Mouse (Mus musculus): ENCODE measurements around the gene Plscr2. TPM values are rescaled to one million over a fixed set of nuclear protein-coding genes. Genes with fewer than 3 reads are reported as not detected.
"Not testable (repeated sequence)": the region's sequence is repeated elsewhere in the genome, so short reads cannot be mapped to it uniquely, and the experiment has no call there.

Plscr2 gene
- total RNA-seq, 2 experiments from 2014 or later = 1.3 TPM

DNA sequence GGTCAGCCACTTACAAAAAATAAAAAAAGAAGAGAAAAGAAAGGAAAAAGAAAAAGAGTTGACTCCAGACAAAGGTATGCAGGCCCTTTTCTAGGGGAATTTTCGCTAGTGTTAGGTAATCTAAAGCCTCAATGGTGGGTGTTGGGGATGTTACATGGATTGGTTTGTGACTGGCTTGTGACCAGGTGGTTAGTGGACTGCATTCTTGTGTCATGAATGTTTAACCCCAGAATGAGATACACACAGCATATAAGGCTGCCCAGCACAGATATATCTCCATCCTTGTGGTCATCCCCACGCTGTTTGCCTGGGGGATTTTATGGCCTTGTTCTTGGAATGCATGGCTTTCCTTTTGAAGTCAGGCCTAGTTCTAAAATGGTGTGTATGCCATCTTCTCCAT is 2.1 kb upstream of the Plscr2 start:
- no peak for DNase-seq (ENCODE audit: low spot score in 2 of 2)

DNA sequence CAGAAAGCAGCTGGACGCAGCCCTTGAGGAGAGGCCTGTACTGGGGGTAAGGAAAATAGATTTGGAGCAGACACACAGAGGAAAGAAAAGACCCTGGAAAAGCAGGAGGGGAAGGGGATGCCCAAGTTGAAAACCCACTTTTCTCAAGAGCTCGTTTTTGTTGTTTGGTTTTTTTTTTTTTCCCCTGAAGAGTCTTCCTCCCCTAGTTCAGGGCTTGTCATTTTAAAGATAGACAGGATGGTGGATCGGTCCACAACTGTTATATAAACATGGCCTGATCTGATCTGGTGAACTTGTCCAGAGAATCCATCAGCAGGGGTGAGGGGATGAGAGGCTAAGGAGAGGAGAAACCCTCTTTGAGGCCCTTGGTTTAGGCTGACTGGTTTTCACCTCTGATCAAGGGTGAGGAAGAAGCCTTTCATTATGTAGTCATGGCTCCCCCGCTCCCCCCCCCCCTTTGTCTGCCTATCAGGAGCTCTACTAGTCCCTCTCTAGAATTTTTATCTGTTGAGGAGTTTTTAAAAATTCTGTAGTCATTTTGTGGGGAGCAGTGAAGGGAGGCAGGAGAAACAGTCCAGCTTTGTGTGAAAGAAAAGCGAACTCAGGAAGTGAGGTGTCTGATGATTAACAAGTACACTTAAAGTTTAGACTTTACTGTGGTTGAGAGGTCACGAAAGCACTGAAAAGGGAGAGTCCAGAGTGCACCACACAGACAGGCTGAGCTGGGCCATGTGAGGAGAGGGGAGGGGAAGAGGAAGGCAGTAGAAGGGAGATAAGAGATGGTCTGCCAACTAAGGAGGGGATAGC is 1.2 kb upstream of the Plscr2 start:
- DNase-seq (ENCODE audit: low spot score in 2 of 2) = no peak

DNA sequence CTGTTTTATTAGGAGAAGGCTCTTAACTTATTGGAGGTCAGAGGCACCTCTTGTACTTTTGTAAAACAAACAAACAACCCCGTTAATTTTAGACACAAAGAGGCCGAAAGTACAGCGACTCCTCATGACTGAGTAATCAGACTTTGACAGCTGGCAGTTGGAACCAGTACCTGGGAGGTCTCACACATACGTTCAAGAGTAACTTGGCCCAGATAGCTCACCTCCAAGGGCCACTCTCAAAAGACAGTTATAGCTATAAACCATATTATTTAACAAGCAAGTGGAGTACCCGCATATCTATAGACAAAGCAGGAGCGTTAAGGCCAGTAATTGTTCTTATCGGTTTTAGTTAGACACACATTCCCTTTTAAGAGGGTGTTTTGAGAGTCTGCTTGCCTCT is 958 bp downstream of the Plscr2 start:
- no peak for DNase-seq (ENCODE audit: low spot score in 2 of 2)

DNA sequence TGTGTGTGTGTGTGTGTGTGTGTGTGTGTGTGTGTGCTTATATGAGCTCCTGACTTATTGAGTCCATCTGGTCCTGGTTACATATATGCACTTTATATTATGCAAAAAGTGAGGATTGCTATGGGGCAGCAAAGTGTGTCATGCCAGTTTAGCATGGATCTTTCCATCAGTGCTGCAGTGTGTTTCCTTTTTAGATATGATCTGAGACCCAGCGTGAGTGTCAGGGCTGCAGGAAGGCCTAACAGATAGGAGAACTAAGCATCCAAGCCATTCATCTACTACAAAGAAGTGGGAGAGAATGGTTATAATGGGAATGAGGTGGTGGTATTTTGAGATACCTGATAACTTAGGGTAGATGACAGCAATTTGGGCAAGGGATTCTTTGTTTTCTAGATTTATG is 4.6 kb downstream of the Plscr2 start:
- no peak for DNase-seq (ENCODE audit: low spot score in 2 of 2)

DNA sequence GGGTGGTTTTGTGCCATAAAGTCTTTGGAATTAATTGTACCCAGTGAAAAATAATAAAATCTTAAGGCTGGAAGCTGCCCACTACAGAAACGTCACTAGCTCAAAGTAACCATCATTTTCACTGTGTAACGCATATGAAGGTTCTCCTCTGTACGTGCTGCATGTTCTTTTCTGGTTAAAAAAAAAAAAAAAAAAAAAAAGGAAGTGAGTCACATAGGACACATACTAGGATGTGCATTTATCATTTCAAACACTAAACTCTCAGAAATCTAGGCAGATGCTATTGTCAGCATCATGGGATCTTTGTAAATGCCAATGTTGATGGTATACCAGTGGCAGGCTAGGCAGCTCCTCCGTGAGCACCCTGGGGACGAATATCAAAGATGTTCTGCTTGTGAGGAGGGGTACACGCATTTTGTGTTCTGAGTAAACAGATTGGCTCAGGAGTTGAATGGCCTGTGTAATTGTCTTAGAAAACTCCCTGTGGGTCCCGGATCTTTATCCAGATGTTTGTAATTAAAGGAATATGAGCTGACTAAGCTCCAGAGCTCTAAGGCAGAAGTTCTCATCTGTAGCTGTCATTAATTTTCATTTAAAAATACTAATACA is 7.3 kb downstream of the Plscr2 start:
- no peak for DNase-seq (ENCODE audit: low spot score in 2 of 2)

DNA sequence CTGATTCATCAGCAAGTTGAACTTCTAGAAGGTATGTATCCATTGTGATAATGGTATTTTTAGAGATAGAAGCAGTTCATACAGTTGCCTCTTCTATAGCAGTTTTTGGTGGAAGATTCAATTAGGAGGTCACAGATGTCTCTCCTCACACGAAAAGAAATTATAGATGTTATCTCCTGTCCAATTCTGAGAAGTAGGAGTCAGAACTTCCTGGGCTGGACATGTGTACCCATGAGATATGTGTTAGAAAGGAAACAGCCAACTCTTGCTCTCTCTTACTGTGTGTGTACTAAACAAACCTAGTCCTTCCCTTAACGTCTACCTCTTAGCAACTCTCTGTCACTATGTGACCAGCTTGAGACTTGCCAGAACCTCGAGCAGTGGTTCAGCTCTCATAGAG is 14.3 kb downstream of the Plscr2 start:
- DNase-seq (ENCODE audit: low spot score in 2 of 2) = no peak

DNA sequence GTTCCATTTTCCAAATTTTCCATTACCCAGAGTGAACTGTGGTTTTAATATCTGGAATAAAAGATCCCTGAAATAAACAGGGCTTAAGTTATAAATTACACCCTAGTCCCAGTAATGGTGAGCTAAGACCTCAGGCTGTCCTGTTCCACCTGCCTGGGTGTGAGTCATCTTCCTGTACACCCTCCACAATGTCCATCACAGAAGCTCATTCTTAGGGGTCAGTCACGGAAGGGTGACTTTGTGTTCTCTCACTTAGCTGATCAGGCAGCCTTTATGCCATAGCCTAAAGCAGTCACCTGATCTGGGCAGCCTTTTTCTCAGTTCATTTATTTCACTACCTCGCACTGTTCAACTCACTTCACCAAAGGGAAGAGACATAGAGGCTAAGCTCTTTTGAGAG is 16.8 kb downstream of the Plscr2 start:
- DNase-seq (ENCODE audit: low spot score in 2 of 2) = no peak

DNA sequence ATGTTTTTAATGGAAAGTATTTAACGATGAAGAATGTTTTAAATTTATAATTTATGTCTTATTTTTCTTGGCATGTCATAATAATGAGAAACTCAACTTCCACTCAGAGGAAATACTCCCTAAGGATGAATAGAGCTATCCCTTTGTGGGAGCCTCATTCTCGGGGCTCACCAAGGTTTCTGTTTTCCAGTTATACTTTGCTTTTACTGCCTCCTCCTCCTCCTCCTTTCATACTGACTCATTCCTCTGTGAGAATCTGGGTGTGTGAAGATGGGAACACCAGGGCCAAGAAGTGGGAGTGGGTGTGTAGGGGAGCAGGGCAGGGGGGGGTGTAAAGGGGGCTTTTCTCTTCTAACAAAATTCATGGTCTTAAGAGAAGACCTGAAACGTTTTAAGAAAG is 17.5 kb downstream of the Plscr2 start:
- no peak for DNase-seq (ENCODE audit: low spot score in 2 of 2)

DNA sequence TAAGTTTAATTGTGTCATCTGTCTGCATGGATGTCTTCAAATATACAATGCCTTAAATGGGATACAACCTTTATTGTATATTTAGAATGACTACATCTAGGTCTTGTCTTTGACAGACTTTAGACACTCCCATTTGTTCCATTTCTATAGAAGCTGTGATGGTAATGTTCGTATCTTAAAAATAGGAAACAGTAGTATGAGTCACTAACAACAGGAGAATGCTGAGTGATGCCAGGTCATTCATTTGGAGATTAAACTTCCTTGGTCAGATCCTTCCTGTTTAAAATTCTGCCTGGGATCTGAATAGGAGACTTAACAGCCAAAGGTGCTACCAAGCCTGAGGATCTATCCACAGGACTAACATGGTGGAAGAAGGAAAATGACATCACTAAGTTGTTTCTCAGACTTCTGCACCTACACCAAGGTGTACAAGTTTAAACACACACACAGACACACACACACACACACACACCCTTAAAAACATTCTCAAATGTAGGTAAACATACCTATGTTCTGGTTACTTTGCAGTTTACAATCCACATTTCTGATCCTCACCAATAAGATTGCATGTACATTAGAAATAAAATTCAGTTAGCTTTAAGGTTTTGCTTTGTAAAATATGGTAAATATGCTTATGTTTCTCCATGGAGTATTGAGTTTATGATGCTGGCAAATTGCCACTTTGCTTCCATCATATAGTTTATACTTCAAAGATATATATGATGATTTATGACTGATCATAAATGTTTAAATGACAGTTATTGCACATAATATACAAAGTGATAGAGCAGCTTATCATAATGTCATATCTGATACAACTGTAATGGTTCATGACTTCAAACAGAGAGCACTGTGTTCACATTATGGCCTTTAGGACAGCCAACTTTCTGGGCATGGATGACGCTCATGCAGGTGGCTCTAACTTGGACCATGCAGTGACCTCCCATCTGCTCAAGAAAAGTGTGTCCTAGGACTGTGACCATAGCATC is 18.5 kb downstream of the Plscr2 start:
- DNase-seq (ENCODE audit: low spot score in 2 of 2) = no peak

DNA sequence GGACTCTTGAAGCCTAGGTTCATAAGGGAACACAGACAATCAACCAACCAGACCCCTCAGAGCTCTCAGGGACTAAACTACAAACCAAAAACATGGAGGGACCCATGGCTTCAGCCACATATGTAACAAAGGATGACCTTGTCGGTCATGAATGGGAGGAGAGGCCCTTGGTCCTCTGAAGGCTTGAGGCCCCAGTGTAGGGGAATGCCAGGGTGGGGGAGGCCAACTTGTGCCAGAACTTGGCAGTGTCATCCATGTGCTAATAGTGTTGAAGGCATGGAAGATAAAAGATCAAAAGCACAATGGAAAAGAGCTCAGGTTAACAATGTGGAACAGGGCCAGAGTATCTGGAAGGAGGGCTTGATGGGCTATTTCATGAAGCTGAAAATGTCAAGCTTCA is 22.9 kb downstream of the Plscr2 start:
- no peak for DNase-seq (ENCODE audit: low spot score in 2 of 2)

DNA sequence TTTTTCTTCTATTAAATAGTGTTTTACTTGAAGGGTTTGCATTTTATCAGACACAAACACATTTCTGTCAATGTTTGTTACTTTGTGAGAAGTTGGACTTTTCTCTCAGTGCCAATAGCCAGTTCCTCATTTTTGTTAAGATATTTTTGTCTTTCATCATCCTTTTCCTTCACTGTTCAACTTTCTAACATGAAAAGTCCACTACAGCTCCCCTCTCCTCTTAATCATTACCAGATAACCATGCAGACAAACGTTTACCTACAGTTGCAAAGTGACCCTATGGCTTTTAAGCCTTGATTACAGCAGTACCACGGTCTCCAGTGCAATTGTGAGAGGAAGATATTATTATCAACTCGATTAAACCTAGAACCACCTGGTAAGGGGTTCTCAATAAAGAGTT is 25.8 kb downstream of the Plscr2 start:
- no peak for DNase-seq (ENCODE audit: low spot score in 2 of 2)

DNA sequence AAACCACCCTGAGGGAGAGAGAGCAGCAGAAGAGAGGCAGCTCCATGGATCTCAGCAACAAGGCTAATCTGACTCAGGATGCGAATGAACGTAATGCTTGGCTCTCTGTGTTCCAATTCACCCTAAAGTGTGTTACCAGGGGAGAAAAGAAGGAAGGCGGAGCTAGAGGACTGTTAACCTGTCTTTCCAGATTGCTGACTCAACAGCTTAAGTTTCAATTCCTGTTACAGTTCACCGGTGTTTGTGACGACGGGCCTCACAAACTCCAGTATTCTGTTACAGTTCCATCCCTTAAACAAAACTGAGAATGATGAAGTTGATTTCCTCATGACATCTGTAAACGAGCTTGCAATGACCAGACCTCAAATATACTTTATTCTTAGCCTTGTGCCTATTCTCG is 29.7 kb downstream of the Plscr2 start:
- DNase-seq (ENCODE audit: low spot score in 2 of 2) = no peak

DNA sequence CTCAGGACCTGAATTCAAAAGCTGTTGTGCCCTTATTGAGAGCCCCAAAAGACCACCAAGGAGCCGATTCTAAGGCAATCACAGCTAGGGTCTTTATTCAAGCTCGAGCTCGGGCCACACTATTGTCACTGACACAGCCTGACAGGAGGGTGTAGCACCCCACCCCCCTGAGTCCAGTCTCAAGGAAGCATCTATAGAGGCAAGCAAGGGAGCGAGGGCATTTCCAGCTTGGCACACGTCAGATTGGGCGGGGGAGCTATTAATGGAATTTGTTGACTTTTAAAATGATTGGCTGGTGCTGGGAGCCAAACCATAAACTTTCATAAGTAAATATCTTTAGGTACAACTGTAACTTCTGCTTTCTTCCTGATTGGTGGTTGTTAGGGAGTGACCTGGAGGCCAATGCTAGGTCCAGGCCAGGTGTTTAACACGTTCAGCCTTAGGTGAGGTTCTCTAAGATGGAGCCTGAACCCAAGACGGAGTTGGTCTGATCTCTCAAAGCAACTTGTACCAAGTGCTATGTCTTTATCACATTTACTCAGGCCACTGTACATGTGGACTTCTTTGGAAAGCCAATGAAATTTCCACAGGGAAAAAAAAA is 30.3 kb downstream of the Plscr2 start:
- DNase-seq (ENCODE audit: low spot score in 2 of 2) = no peak

DNA sequence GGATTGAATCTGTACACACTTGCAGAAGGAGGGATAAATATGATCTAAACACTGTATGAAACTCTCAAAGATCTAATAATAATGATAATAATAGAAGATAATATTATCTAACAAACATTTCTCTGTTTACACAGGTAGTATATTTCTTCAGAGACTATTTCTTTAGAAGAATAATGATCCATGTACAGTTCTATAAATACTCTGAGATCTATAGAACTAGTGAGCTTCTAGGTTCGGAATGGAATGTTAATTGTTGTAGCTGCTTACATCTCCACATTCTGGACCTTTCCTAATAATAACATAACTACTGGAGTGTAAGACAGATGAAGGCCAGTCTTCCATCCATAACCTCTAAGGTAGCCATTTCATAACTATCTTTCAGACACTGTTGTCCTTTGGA is 33.7 kb downstream of the Plscr2 start, which contains the start of gene 1700057G04Rik:
1700057G04Rik (plus strand) TSS at position 301 of the 400 bp plus-strand sequence.
- DNase-seq (ENCODE audit: low spot score in 2 of 2) = no peak

DNA sequence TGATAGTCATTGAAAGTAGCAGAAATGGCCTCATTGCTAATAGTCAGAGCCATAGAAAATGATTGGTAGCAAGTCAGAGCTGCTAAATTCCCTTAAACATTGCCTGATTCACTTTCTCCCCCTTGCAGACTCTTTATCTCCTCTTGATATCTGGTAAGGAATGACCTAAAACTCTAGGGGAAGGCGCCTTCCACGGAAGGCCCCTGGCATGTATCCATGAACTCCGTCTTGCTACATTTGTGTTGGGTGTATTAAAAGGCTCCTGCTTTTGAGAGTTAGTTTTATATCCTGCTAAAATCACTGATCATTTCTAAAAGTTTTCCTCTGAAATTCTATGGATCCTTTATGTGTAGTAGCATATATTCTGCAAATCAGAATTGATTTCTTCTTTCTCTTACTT is 41.4 kb downstream of the Plscr2 start:
- DNase-seq (ENCODE audit: low spot score in 2 of 2) = no peak

DNA sequence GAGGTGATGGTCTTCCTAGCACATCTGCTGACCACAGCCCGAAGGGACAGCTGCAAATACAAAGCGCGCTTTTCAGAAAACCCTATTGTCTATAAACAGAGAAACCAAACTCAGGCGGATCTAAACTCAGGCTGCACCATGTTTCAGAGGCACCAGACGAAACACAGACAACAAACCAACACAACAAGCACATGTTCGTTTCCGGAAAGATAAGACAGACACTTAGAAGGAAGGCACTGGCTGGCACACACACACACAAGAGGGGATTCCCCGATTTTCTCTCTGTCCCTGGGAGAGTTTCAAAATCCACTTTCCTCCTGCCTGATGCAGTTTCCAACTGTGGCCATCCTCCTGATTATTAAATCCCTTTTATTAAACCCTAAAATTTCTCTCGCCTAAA is 50.5 kb downstream of the Plscr2 start:
- not testable (repeated sequence) for DNase-seq (ENCODE audit: low spot score in 2 of 2)

DNA sequence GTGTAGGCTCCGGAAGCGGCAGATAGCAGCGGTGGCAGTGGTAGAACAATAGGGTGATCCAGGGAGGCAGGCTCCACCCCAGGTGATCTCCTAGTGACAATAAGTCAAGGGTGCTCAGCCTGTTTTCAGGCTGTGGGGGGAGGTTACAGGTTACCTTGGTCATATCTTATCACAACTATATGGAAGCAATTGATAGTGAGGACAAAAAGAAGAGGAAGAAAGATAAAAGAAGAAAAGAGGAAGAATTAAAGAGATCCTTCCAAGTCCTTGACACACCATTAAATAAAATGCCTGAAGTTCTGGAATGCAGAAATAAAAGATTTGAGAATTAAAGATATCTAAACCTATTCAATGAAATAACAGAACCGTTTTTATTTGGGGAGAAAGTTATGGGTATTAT is 51.4 kb downstream of the Plscr2 start:
- DNase-seq (ENCODE audit: low spot score in 2 of 2) = no peak

DNA sequence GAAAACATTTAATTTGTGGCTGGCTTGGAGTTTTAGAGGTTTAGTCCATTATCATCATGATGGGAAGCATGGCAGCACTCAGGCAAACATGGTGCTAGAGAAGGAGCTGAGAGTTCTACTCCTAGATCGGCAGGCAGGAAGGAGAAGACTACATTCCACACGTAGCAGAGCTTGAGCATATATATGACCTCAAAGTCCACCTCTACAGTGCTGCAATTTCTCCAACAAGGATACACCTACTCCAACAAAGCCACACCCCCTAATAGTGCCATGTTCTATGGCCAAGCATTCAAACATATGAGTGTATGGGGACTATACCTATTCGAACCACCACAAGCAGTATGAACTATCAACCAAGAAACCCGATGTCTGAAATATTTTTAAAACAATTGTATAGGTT is 56.0 kb downstream of the Plscr2 start:
- DNase-seq (ENCODE audit: low spot score in 2 of 2) = no peak

DNA sequence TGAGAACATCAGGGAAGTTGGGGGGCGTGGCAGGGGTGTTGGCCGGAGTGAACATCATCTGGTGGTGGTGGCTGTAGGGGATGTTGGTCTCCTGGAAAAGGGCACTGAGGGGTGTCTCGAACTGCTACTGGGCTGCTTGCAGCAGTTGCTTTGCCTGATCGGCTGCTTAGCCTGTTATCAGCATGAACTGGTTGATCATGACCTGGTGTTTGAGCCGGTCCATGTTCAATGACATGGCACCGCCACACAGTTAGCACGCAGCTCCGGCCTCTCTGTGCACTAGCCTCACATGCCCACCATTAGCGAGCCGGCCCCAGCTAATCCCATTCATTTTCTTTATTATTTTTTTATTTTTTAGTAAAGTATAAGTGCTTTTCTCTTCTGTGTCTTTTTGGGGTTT is 59.4 kb downstream of the Plscr2 start:
- no peak for DNase-seq (ENCODE audit: low spot score in 2 of 2)

DNA sequence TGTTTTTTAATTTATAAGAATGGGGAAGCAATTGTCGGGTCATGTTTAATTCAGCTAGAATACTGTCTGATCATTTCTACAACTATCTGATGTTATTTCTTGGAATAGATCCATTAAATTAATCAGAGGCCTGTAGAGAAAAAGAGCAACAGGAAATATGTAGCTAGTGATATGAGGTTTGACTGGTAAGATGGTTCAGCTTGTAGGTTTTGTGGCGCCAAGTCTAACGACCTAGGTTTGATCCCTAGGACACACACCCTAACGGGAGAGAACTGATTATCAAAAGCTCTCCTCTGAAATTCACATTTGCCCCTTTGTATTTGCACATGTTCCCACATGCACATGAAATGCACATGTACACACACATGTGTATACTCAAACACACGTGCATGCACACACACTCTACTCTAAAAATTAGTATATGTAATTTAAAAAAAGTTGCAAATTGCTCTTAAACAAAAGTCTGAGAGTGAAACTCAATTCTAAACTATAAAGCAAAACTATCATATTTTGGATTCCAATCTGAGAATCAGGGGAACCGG is 59.9 kb downstream of the Plscr2 start:
- no peak for DNase-seq (ENCODE audit: low spot score in 2 of 2)

DNA sequence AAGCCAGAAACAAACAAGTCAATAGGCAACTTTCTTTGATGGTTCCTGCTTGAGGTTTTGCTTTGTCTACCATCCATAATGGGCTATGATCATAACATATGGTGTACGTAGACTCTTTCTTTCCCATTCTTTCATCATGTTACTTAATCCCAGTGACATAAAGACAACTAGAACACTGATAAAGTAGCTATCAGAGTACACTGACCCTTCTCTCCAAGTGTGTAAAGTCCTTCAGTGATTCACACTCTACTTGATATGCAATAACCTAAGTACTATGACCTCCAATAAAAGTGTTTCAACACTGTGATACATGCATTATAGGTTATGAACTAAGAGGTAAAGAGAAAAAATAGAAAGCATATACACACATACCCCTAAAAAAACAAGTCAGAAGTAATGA is 61.7 kb downstream of the Plscr2 start:
- no peak for DNase-seq (ENCODE audit: low spot score in 2 of 2)
